24 mouse cellular contexts compared by ENCODE assay signal in the genomic region with DNA sequence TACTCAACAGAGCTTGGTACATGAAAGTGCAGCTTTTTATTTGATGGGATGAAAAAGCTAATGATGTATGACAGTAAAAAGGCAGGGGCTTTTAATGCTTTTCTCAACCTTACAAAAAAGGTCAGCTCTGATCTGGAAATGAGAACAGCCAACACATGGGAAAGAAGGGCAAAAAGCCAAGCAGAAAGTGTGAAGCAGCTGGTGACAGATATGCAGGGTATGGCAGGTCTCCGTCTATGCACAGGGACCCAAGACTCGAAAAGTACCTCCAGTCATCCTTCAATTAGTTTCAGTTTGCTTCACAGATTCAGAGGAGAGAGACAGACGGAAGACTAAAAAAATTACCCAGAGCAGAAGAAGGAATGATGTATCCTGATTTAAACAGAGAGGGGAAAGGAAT.
DNase-seq lines count a peak whose midpoint lies in the region; ATAC-seq and TF ChIP-seq lines count a peak whose summit lies in the region.
"Had no signal": no experiment of that assay in that cellular context is flagged by ENCODE, and none has a peak within 500 bp of the region (broad histone marks: within the 10 kb centered on the region; RNA-seq: fewer than 3 reads in every experiment).

No protein-coding gene starts in this region.

- H3K4me2 ChIP-seq in forebrain, embryonic 13.5 days = no peak overlapping the region
- H3K4me2 ChIP-seq in forebrain, embryonic 11.5 days (ENCODE audit: low read depth, low read length, severe bottlenecking) = no peak overlapping the region
- no peak overlapping the region for H3K4me2 ChIP-seq in hindbrain, postnatal 0 days (ENCODE audit: low read depth, low read length)
- no peak overlapping the region for H3K4me2 ChIP-seq in hindbrain, embryonic 14.5 days (replicated peaks)
- H3K4me2 ChIP-seq in midbrain, postnatal 0 days (ENCODE audit: low read depth, low read length, poor library complexity, severe bottlenecking) = no peak overlapping the region
- H3K4me2 ChIP-seq in midbrain, embryonic 16.5 days (ENCODE audit: low read length) = no peak overlapping the region
- H3K4me2 ChIP-seq: heart, embryonic 13.5 days; hindbrain, embryonic 15.5 days; intestine, embryonic 15.5 days had no signal

- H3K9ac ChIP-seq in forebrain, embryonic 13.5 days = no peak overlapping the region
- no peak overlapping the region for H3K9ac ChIP-seq in forebrain, embryonic 11.5 days (ENCODE audit: low read length)
- H3K9ac ChIP-seq in hindbrain, postnatal 0 days (replicated peaks; ENCODE audit: low read length) = no peak overlapping the region
- H3K9ac ChIP-seq in hindbrain, embryonic 14.5 days = no peak overlapping the region
- no peak overlapping the region for H3K9ac ChIP-seq in midbrain, postnatal 0 days (replicated peaks; ENCODE audit: low read length, poor library complexity, severe bottlenecking)
- no peak overlapping the region for H3K9ac ChIP-seq in midbrain, embryonic 16.5 days (ENCODE audit: low read depth, low read length)
- H3K9ac ChIP-seq: heart, embryonic 13.5 days; hindbrain, embryonic 15.5 days; intestine, embryonic 15.5 days had no signal

- ATAC-seq in forebrain, embryonic 13.5 days = peak; percentile 57; the same call in 1 of the 2 replicates
- no peak for ATAC-seq in forebrain, embryonic 11.5 days (replicated peaks; ENCODE audit: low FRiP score)
- ATAC-seq in hindbrain, postnatal 0 days = no peak
- ATAC-seq in hindbrain, embryonic 14.5 days (ENCODE audit: low FRiP score) = no peak
- ATAC-seq in midbrain, postnatal 0 days (ENCODE audit: low FRiP score) = no peak
- ATAC-seq in midbrain, embryonic 16.5 days = no peak
- ATAC-seq: activated CD4-positive, CD25-positive, alpha-beta regulatory T cell, adult 4 months; intestine, embryonic 15.5 days had no signal

- H3K4me3 ChIP-seq in forebrain, embryonic 13.5 days = no peak overlapping the region
- no peak overlapping the region for H3K4me3 ChIP-seq in forebrain, embryonic 11.5 days (ENCODE audit: low read depth, low read length)
- H3K4me3 ChIP-seq in hindbrain, postnatal 0 days (ENCODE audit: low read length) = no peak overlapping the region
- H3K4me3 ChIP-seq in hindbrain, embryonic 14.5 days (replicated peaks; ENCODE audit: low read length) = no peak overlapping the region
- H3K4me3 ChIP-seq in midbrain, postnatal 0 days (ENCODE audit: low read depth, low read length) = no peak overlapping the region
- H3K4me3 ChIP-seq in midbrain, embryonic 16.5 days (ENCODE audit: low read depth, low read length) = no peak overlapping the region
- H3K4me3 ChIP-seq: forebrain, embryonic 10.5 days; heart, adult 2 months; heart, embryonic 10.5 days; heart, embryonic 13.5 days; hindbrain, embryonic 15.5 days; intestine, embryonic 15.5 days had no signal

- WGBS in forebrain, embryonic 13.5 days = 73% methylated on average over 3 of the region's 3 CpGs
- 84% methylated on average over 3 of the region's 3 CpGs for WGBS in forebrain, embryonic 11.5 days
- WGBS in hindbrain, postnatal 0 days = 48% methylated on average over 3 of the region's 3 CpGs
- 76% methylated on average over 3 of the region's 3 CpGs for WGBS in hindbrain, embryonic 14.5 days
- WGBS in midbrain, postnatal 0 days = 66% methylated on average over 3 of the region's 3 CpGs
- WGBS in midbrain, embryonic 16.5 days = 70% methylated on average over 3 of the region's 3 CpGs

- H3K36me3 ChIP-seq in forebrain, embryonic 13.5 days (ENCODE audit: poor library complexity, severe bottlenecking) = no peaks in the 10 kb centered on the region
- H3K36me3 ChIP-seq in forebrain, embryonic 11.5 days (ENCODE audit: control insufficient read depth, insufficient read depth, low read length) = no peaks in the 10 kb centered on the region
- H3K36me3 ChIP-seq in hindbrain, postnatal 0 days (ENCODE audit: insufficient read depth, low read length) = no peaks in the 10 kb centered on the region
- H3K36me3 ChIP-seq in hindbrain, embryonic 14.5 days (replicated peaks; ENCODE audit: control insufficient read depth, insufficient read depth) = no peaks in the 10 kb centered on the region
- no peaks in the 10 kb centered on the region for H3K36me3 ChIP-seq in midbrain, postnatal 0 days (ENCODE audit: insufficient read depth, low read length)
- no peaks in the 10 kb centered on the region for H3K36me3 ChIP-seq in midbrain, embryonic 16.5 days (ENCODE audit: control insufficient read depth, insufficient read depth, low read length)
- H3K36me3 ChIP-seq: forebrain, embryonic 10.5 days; heart, embryonic 10.5 days; heart, embryonic 13.5 days; hindbrain, embryonic 15.5 days; intestine, embryonic 15.5 days had no signal

- no peak for TF ChIP-seq CTCF in hindbrain, postnatal 0 days (IDR thresholded peaks at IDR 0.05; ENCODE audit: low read depth)
- no peak for TF ChIP-seq CTCF in midbrain, postnatal 0 days (IDR thresholded peaks at IDR 0.05)

- DNase-seq in cerebellum, postnatal 10 days = peak; percentile 36 to 40
- DNase-seq in cerebellum, adult 9-10 months = no peak
- DNase-seq in forebrain, embryonic 11.5 days (ENCODE audit: low spot score) = no peak
- peak; percentile 7 for DNase-seq in hindbrain, postnatal 0 days (ENCODE audit: low spot score)
- no peak for DNase-seq in hindbrain, embryonic 14.5 days (ENCODE audit: low spot score)
- DNase-seq in midbrain, postnatal 0 days (ENCODE audit: low spot score) = peak; percentile 4
- DNase-seq: adrenal gland, adult 8-10 months; adrenal gland, postnatal 25 days; cerebellum, adult 2 months; cerebellum, postnatal 25 days; gastrocnemius, postnatal 10 days; gastrocnemius, postnatal 36 days; heart, adult 2 months; heart, postnatal 14 days; heart, postnatal 4 days; kidney, adult 11 months had no signal

- H3K9me3 ChIP-seq in forebrain, embryonic 13.5 days (replicated peaks) = no peaks in the 10 kb centered on the region
- no peaks in the 10 kb centered on the region for H3K9me3 ChIP-seq in forebrain, embryonic 11.5 days (ENCODE audit: control insufficient read depth, low read length)
- no peaks in the 10 kb centered on the region for H3K9me3 ChIP-seq in hindbrain, postnatal 0 days (ENCODE audit: low read length)
- H3K9me3 ChIP-seq in hindbrain, embryonic 14.5 days (ENCODE audit: control insufficient read depth, low read length) = no peaks in the 10 kb centered on the region
- no peaks in the 10 kb centered on the region for H3K9me3 ChIP-seq in midbrain, postnatal 0 days (ENCODE audit: low read length)
- H3K9me3 ChIP-seq in midbrain, embryonic 16.5 days (replicated peaks; ENCODE audit: control insufficient read depth, low read length, poor library complexity, severe bottlenecking) = no peaks in the 10 kb centered on the region
- H3K9me3 ChIP-seq: forebrain, embryonic 10.5 days; heart, embryonic 10.5 days; heart, embryonic 13.5 days; hindbrain, embryonic 15.5 days; intestine, embryonic 15.5 days had no signal

- H3K27me3 ChIP-seq in forebrain, embryonic 13.5 days = no peaks in the 10 kb centered on the region
- no peaks in the 10 kb centered on the region for H3K27me3 ChIP-seq in forebrain, embryonic 11.5 days (ENCODE audit: control insufficient read depth, insufficient read depth, low read length)
- no peaks in the 10 kb centered on the region for H3K27me3 ChIP-seq in hindbrain, postnatal 0 days (ENCODE audit: insufficient read depth, low read length)
- H3K27me3 ChIP-seq in hindbrain, embryonic 14.5 days (ENCODE audit: control insufficient read depth, insufficient read depth, low read length) = no peaks in the 10 kb centered on the region
- no peaks in the 10 kb centered on the region for H3K27me3 ChIP-seq in midbrain, postnatal 0 days (ENCODE audit: insufficient read depth, low read length)
- H3K27me3 ChIP-seq in midbrain, embryonic 16.5 days (ENCODE audit: control insufficient read depth, insufficient read depth, low read depth, low read length) = no peaks in the 10 kb centered on the region
- H3K27me3 ChIP-seq: heart, embryonic 13.5 days; hindbrain, embryonic 15.5 days; intestine, embryonic 15.5 days had no signal

- H3K4me1 ChIP-seq in forebrain, embryonic 13.5 days = no peaks in the 10 kb centered on the region
- H3K4me1 ChIP-seq in forebrain, embryonic 11.5 days (replicated peaks; ENCODE audit: control insufficient read depth, insufficient read depth, low read length) = no peaks in the 10 kb centered on the region
- H3K4me1 ChIP-seq in hindbrain, postnatal 0 days (ENCODE audit: insufficient read depth, low read length) = no peaks in the 10 kb centered on the region
- no peaks in the 10 kb centered on the region for H3K4me1 ChIP-seq in hindbrain, embryonic 14.5 days (replicated peaks; ENCODE audit: control insufficient read depth, insufficient read depth, low read length)
- no peaks in the 10 kb centered on the region for H3K4me1 ChIP-seq in midbrain, postnatal 0 days (ENCODE audit: insufficient read depth, low read length)
- H3K4me1 ChIP-seq in midbrain, embryonic 16.5 days (ENCODE audit: control insufficient read depth, insufficient read depth, low read length) = no peaks in the 10 kb centered on the region
- H3K4me1 ChIP-seq: forebrain, embryonic 10.5 days; heart, embryonic 10.5 days; heart, embryonic 13.5 days; hindbrain, embryonic 15.5 days; intestine, embryonic 15.5 days had no signal

- H3K27ac ChIP-seq in forebrain, embryonic 13.5 days = no peak overlapping the region
- no peak overlapping the region for H3K27ac ChIP-seq in forebrain, embryonic 11.5 days (ENCODE audit: low read depth, low read length)
- no peak overlapping the region for H3K27ac ChIP-seq in hindbrain, postnatal 0 days
- H3K27ac ChIP-seq in hindbrain, embryonic 14.5 days = no peak overlapping the region
- no peak overlapping the region for H3K27ac ChIP-seq in midbrain, postnatal 0 days (ENCODE audit: low read depth, low read length)
- no peak overlapping the region for H3K27ac ChIP-seq in midbrain, embryonic 16.5 days (ENCODE audit: low read length)
- H3K27ac ChIP-seq: forebrain, embryonic 10.5 days; heart, adult 2 months; heart, embryonic 10.5 days; heart, embryonic 13.5 days; hindbrain, embryonic 15.5 days; intestine, embryonic 15.5 days had no signal

Comparison
In these comparisons a context has a peak if more than half of its experiments do, and no peak if none do; other contexts are left out.
1. DNase-seq: peak in cerebellum, postnatal 10 days (2 of 2), hindbrain, postnatal 0 days (single experiment) and midbrain, postnatal 0 days (single experiment); none in cerebellum, adult 9-10 months (single experiment), forebrain, embryonic 11.5 days (single experiment) and hindbrain, embryonic 14.5 days (single experiment).